Mouse (Mus musculus) gastrocnemius, postnatal 10 days (tissue): ENCODE results near the gene Hoxb8. TPM values are rescaled to one million over a fixed set of nuclear protein-coding genes. Genes with fewer than 3 reads are reported as not detected.

Experiments
- DNase-seq: peaks from one replicate; pipeline ENCODE4 v3.0.0; 2021; ENCODE audit warnings: mixed read lengths
- total RNA-seq, 2 experiments: library from RNA; stranded (reverse); gene quantifications; 2 replicates each; pipeline ENCODE4 v1.2.3; 2021

Gene Hoxb8
- total RNA-seq, 2 experiments from 2014 or later: 0.92 to 1.9 TPM

DNA sequence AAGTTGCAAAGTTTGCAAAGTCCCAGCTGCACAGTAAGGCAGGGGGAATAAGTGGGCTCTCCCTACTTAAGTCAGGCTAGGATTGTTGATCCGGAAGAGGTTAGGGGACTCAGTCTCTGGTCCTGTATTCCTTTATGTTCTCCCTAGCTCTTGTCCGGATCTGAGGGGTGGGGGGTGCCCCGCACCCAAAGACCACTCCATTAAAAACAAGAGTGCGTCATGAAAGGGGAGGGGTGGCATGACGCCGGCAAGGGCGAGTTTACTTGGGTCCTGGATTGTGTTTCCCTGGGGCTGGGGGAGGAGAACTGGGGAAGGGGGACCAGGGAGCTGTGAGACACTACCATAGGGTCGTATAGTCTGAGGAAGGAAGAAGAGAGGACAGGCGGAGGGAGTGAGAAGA lies 18.1 kb downstream of the Hoxb8 start:
- no peak for DNase-seq

GRCm38 (mm10) chr11:96300354-96301063 lies 18.8 kb downstream of the Hoxb8 start:
- DNase-seq: no peak

DNA sequence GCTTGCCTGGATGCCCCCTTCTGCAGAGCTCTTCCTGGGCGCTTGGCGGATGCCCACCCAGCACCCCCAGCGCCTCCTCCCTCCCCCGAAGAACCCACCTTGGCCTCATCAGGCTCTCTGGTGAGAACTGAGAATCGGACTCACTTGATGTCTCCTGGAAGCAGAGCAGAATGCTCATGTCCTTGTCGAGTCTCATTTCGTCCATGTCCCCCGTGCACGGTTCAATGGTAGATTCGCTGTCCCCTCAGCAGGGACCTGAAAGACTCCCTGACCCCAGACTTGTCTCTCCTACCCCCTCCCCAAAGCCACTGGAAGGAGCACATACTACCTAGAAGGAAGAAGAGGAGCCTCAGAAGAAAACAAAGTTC lies 19.3 kb downstream of the Hoxb8 start:
- no peak for DNase-seq

- no peak for DNase-seq
Measured at GRCm38 (mm10) chr11:96301837-96302236, 20.1 kb downstream of the Hoxb8 start.

DNA sequence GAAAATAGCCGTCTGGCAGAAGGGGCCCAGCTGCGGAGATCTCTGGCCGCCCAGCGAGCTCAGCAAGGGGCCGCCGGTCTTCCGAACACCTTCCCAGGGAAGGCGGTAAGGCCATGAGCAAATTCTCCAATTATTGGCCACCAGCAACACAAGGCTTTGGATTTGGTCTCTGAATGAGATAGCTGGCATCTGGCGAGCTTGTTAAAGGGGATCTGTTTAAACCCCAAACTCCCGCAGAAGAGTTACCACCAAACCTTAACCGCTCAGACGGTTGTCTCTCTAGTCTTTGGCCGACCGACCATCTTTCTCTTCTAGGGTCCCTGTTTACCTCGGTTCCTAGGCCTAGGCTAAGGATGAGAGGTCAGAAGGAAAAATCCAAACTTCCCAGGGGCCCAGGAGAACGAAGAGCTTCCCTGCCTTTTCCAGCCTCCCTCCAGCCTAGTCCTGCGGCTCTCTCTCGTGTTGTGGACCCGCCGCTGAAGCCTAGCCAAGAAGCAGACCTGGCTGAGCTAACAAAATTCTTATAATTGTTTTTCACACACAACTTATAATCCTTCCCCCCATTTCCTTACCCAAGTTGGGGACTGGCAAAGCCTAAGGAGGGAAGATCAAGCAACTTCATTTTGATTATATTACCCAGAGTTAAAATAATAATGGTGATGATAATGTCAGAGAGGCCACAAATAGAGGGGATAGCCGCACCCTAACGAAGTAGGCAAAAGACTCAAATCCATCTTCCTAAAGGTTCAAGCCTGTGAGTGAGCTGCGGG lies 20.9 kb downstream of the Hoxb8 start:
- no peak for DNase-seq

GRCm38 (mm10) chr11:96303151-96304099 lies 21.7 kb downstream of the Hoxb8 start, which contains the start of gene Hoxb5:
Gene Hoxb5, plus strand, starts transcription at chr11:96303336.
- DNase-seq: peak; percentile 75

DNA sequence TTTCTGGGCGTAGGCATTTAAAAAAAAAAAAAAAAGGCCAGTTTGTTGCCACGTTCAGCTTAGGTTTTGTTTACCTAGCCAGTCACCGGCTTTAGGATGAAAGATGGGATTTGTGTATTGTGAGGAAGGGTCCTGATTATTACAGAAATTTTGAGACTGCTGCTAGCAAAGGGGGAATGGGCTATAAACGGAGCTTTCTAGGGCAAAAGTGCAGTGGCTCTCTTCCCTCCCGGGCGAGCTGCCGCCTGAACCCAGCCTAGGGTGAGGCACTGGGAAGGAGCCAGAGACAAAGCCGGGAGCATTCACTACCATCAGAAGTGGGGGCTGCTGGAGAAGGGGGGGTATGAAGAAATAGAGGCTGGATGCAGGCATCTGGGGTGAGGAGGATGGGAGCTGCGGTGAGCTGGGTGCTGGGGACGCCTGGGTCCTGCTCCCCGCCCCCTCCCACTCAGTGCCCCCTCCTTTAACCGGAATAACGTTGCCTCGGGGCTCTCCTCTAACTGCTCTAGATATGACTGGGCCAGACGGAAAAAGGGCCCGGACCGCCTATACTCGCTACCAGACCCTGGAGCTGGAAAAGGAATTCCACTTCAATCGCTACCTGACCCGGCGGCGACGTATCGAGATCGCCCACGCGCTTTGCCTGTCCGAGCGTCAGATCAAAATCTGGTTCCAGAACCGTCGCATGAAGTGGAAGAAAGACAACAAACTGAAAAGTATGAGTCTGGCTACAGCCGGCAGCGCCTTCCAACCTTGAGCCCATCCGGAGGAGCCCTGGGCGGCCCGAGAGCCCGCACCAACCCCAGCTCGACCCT lies 22.9 kb downstream of the Hoxb8 start:
- DNase-seq: no peak

DNA sequence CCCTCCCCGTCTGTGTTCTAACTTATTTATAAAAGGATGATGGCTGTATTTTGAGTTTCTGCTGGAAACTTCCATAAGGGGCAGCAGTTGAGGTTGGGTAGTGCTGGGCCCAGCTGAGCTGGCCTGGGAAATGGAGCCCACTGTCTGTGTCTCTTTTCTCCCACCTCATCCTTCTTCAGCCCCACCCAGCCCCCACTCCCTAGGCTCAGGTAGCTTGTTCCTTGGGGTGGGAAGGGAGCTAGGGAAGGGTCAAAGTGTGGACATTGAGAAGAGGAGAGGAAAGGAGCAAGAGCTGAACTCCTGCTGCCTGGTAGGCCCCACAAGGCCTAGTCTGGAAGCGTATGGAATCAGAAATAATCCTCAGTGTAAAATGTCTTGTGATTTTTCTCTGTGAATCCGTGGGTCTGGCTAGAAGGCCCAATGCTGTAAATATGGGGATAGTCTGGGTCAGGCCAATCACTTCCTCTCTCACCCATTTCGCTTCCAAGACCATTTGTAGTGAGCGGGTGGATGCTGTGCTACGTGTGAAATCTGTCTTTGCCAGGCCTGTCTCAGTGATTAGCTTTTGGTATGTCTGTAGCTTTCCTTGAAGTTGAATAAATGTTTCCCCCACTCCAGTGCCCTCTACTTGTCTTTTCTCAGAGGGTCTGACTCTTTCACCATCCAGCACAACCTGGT lies 23.9 kb downstream of the Hoxb8 start:
- DNase-seq: no peak

GRCm38 (mm10) chr11:96306183-96306907 lies 24.6 kb downstream of the Hoxb8 start:
- no peak for DNase-seq

DNA sequence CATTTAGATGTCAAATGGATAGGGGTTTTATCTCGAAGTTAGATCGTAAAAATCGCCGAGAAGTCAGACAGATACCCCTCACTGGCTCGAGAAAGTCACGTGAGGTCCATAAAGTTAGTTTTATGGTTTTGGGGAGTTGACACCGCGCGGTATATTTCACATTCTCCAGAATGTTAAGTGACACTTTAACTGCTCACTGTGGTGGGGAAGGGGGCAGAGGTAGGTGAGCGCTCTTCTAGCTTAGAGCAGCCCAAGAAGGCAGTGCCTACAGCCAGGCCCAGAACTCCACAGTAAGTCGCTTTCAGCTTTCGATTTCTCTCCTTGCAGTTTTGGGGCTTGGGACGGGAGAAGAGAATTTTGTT lies 25.2 kb downstream of the Hoxb8 start:
- no peak for DNase-seq

DNA sequence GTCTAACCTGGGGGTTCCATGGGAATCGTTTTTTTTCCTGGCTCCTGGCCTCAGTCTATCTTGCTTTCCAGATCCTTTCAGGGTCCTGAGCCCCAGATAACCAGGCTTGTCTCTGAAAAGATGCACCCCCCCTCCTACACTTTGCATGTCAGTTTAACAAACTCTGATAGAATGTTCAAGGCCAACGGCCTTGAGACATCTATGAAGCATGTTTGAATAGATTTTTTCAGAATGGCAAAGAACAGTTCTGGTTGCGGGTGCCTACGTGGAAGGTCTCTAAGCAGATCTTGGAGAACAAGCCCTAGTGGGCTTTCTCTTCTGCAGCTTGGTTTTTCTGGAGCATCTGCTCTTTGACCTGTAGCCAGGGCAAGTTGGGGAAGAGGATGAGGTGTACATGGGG lies 27.1 kb downstream of the Hoxb8 start:
- no peak for DNase-seq

GRCm38 (mm10) chr11:96309288-96309687 lies 27.6 kb downstream of the Hoxb8 start:
- DNase-seq: no peak

GRCm38 (mm10) chr11:96310183-96310938 lies 28.7 kb downstream of the Hoxb8 start:
- no peak for DNase-seq

- DNase-seq: no peak
Measured at GRCm38 (mm10) chr11:96311097-96311496, 29.4 kb downstream of the Hoxb8 start.

GRCm38 (mm10) chr11:96311520-96312417 lies 30.1 kb downstream of the Hoxb8 start:
- DNase-seq: peak; percentile 48

DNA sequence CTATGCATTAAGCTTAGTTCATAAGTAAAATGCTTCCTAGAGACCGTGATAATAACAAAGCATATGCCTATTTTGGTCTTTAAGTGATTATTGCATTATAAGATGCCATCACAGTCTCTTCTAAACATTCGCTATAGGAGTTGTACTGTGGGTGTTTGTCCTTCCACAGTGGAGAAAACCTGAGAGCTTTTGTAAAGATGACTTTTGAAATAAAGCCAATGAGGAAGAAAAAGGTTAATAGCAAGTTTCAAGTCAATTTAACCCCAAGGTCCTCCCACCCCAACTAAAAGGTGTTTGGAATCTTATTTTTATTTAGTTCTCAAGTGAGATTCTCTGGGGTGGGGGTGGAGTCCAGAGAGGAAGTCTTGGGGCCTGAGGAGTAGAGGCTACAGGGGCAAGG lies 31.4 kb downstream of the Hoxb8 start:
- DNase-seq: no peak

DNA sequence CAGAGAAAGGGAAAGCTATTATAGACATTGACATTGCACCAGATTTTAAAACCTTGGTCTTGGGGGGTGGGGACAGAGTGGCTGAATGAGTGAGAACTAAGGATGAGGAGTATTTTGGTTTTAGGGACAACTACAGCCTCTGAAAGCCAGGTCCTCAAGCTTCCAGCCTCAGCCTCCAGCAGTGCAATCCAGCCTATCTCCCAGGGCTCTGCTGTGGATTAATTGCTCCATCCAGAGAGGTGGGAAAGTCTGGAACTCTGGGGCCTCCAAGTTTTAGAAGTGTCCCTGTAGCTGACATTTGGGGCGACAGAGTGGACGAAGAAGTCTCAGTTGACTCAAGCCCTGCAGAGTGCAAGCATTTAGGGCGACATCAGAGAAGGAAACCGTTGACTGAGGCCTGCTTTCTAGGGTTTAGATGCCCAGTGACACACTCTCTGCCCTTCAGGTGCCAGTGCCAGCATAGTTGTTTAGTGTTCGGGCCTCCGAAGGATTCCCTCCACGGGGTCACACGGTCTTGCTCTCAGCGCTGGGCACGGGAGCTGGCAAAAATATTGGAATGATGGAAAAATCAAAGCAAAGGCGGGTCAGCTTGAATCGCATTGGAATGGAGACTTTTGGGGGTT lies 32.2 kb downstream of the Hoxb8 start:
- DNase-seq: no peak

GRCm38 (mm10) chr11:96314671-96315343 lies 33.1 kb downstream of the Hoxb8 start:
- peak; percentile 31 for DNase-seq
